Mouse (Mus musculus): ENCODE results near the gene Kcnj10.
A peak's percentile ranks its signal among the peaks of the same experiment; 100 is the strongest.

GRCm38 (mm10) chr1:172319346-172319745 is 21.7 kb upstream of the Kcnj10 start:
- TF ChIP-seq POLR2A (IDR thresholded peaks at IDR 0.05; ENCODE audit: control insufficient read depth, low read depth, low read length): 0 out of 2 replicates have a peak, but pooled peaks have one; percentile 18
- TF ChIP-seq CTCF (IDR thresholded peaks at IDR 0.05; ENCODE audit: control insufficient read depth, insufficient read depth, insufficient replicate concordance, low read depth, low read length): no peak
